Mouse (Mus musculus) layer of hippocampus, adult 8-10 months (tissue): ENCODE data around the gene Sprn. TPM values are rescaled to one million over a fixed set of nuclear protein-coding genes. Genes with fewer than 3 reads are reported as not detected.
A peak's percentile ranks its signal among the peaks of the same experiment; 100 is the strongest.

Experiments
- DNase-seq, 2 experiments: peaks; one replicate each; pipeline ENCODE4 v3.0.0; 2022; ENCODE audit warnings: low spot score in 2 of 2
- total RNA-seq, 4 experiments: library from RNA; stranded (reverse); gene quantifications; 2 replicates each; pipeline ENCODE4 v1.2.4; 2022

Gene Sprn
- 100 to 1,000 TPM; 149 to 157 (median 151) TPM for total RNA-seq

DNA sequence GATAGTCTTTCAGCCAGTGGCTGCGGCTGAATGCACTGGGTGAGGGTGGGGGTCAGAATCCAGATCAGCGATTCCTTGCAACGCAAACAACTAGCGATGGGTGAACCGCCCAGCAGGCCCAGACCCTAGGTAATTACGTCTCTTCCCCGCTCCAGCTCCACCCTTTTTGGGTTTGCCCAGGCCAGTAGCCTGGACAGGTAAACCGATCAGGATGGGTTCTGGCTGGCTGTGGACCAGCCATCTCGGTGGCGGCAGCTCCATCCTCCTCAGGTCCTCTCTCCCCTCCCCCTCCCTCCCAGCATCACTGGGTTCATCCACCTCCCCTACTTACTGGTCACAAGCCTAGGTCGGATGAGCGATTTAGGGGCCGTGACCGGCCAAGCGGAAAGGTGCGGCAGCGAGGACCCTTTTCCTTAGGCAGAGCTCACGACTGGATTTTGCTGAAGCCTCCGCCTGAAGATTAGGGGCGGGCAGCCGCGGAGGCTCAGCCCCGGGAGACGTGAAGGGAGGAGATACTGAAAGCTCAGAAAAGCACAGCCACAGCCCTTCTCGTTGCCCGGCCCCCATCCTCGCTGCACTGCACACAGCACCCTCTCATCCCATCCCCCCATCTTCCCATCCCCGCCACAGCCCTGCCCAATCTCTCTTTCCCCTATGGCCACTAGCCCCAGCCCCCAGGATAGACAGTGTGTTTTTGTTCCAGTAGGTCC lies at the start of gene Sprn:
Gene Sprn (minus strand): TSS at position 660 of the 710 bp plus-strand sequence.
- peak; percentile 70 to 76 for DNase-seq

DNA sequence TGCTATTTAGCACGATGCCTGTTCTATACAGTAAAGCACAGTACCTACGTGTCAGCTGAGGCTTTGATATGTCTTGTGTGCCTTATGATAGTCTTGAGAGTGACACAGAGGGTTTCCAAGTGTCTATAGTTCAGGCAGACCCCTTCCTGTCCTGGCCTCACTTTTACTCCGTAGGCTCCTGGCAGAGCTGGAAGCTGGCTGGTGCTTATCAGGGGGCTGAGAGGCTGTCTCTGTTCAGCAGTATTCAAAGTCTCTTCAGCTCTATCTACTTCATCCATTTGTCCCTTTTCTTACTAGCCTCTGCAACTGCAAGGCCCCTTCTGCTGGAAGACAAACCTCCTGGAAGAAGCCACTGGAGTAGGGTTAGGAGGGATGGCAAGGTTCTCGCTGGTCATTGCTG lies 46.4 kb upstream of the Sprn start:
- DNase-seq, result no peak

DNA sequence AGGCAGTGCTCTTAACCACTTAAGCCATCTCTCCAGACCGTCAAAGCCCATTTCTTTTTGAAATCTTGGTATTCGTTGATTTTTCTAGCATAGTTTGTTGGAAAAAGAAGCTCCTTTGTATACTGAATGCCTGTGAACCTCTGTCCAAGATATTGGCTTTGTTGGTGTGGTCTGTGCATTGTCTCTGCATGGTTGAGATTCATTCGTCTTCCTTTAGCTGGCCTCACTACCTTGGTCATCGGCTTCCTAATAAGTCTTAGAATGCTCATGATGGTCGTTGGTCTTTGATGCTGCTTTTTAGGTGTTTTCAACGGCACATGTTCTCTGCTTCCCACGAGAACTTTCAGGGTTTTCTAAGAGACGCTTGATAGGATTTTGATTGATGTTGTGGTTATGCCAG lies 41.3 kb upstream of the Sprn start:
- DNase-seq, result no peak

GRCm38 (mm10) chr7:140194031-140194430 lies 39.4 kb upstream of the Sprn start:
- no peak for DNase-seq

- DNase-seq, result no peak
Observed at GRCm38 (mm10) chr7:140192851-140193250, 38.2 kb upstream of the Sprn start.

DNA sequence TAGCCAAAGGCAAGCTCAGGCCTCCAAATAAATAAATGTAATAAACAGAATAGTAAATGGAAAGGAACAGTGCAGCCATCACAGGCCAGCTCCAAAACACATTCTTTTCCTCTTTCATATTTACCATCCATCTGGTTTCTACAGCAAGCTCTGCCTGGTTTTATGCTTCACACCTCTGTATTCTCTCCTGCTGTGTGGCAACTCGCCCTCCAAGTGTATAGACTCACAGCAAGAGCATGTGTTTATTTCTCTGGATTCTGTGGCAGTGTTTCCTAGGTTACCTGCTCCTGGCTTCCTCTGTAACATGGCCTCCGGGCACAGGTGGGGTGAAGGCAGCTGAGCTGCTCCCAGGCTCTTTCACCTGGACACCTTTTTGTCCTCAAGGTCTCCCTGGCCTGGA lies 37.8 kb upstream of the Sprn start:
- no peak for DNase-seq

GRCm38 (mm10) chr7:140190435-140190834 lies 35.8 kb upstream of the Sprn start:
- DNase-seq, result no peak

GRCm38 (mm10) chr7:140188391-140189328 lies 34.0 kb upstream of the Sprn start:
- no peak for DNase-seq

- DNase-seq, result peak; percentile 37 to 50
Observed at GRCm38 (mm10) chr7:140187721-140188390, 33.2 kb upstream of the Sprn start.

GRCm38 (mm10) chr7:140186646-140187620 lies 32.3 kb upstream of the Sprn start:
- DNase-seq, result peak; percentile 25 to 50

GRCm38 (mm10) chr7:140184206-140184605 lies 29.5 kb upstream of the Sprn start:
- DNase-seq, result no peak

GRCm38 (mm10) chr7:140180692-140181091 lies 26.0 kb upstream of the Sprn start:
- DNase-seq, result no peak

DNA sequence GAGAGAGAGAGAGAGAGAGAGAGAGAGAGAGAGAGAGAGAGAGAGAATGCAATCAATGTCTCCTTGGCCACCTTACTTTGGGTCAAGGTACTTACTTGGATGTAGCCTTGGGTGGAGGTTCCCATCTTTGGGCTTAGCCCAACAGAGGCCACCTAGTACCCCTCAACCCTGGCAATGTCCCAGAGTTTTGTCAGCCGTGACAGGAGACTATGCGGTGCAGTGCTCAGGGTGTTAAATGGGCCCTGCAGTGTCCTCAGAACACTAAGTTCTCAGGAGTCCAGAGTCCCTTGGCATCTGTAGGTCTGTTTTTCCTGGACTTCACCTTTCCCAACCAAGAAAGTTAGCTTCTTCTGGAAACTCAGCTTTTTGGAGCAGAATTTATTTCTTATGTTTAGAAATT lies 24.5 kb upstream of the Sprn start:
- no peak for DNase-seq

GRCm38 (mm10) chr7:140172936-140173335 lies 18.3 kb upstream of the Sprn start, which contains the start of gene Olfr523:
Gene Olfr523 (plus strand): TSS chr7:140173217.
- no peak for DNase-seq

DNA sequence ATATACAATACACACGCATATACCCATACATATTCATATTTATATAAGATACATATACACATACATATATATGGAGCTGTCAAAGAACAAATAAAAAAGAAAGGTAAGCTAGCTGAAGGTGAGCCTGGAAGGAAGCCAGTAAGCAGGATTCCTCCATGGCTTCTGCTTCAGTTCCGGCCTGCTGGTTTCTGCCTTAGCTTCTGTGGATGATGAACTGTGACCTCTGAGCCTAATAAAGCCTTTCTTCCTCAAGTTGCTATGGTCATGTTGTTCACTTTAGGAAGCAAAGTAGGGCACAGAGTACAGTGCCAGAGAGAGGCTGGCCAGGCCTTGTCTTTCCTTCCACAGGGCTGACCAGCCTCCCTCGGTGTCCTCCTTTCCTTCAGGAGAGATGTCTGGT lies 16.2 kb upstream of the Sprn start:
- DNase-seq, result no peak

- DNase-seq, result no peak
Observed at GRCm38 (mm10) chr7:140169386-140169785, 14.7 kb upstream of the Sprn start.

GRCm38 (mm10) chr7:140167950-140168349 lies 13.3 kb upstream of the Sprn start:
- no peak for DNase-seq

GRCm38 (mm10) chr7:140164664-140165063 lies 10.0 kb upstream of the Sprn start, which contains the start of gene Olfr522:
Gene Olfr522 (minus strand): TSS chr7:140164764.
- DNase-seq, result no peak

GRCm38 (mm10) chr7:140160363-140160762 lies 5.7 kb upstream of the Sprn start:
- DNase-seq, result no peak

- DNase-seq, result no peak
Observed at GRCm38 (mm10) chr7:140153829-140154217, 854 bp downstream of the Sprn start.

DNA sequence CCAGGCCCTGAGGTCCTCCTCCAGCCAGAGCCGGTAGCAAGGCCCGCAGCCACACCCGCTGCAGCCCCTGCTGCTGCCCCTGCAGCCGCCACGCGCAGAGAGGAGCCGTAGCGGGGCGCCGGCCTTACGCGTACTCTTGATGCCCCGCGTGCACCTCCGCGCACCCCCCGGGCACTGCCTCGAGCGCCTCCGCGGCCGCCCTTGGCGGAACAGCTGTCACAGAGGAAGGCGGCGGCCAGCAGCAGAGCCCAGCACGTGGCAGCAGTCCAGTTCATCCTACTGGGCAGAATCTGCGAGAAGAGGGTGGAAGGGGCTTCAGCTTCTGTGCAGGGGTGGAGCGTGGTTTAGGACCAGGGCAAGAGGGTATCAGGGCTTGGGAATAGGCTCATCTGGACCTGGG lies 1.3 kb downstream of the Sprn start:
- peak in 1 of 2 experiments; percentile 60 for DNase-seq
